Mouse (Mus musculus): ENCODE data around the gene Fhit.

Gene Fhit

GRCm38 (mm10) chr14:9613126-9613525 is 1548.7 kb downstream of the Fhit start:
- no peak for DNase-seq (ENCODE audit: low read depth, low spot score)

DNA sequence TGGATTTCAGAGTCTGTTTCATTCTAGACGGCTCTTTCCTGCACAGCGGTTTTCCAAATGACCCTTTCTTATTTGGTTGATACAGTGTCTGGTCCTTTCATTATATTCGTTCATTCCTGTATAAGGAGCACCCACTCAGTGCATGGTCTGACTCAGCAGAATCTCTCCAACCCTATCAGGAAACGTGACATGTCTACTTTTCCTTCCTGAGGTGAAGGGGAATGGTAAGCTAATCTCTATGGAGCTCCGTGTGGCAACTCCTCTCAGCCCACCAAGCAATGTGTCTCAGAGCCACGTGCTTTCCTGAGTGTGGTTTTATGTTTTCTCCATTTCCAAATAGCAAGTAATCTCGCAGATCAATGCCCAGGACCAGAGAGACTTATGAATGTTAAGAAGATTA is 1552.7 kb downstream of the Fhit start:
- no peak for DNase-seq (ENCODE audit: low read depth, low spot score)

- DNase-seq (ENCODE audit: low read depth, low spot score), result no peak
Observed at GRCm38 (mm10) chr14:9606584-9607377, 1555.1 kb downstream of the Fhit start.

DNA sequence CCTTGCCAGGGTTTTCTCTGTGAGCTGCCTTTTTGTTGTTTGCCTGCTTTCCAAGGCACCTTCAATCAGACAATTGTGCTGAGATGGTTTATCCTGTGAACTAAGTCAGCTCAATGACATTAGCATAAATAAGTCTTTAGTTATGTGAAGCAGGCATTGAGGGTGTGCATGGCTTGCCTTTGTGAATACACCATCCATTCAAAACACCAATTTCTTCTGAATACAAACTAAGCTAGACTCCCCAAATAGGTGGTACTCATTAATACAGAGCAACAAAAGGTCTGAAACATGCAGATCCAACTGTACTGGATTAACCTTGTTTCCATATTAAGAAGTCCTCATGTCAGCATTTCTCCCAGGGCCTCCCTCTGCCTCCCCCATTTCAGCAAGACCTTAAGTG is 1561.6 kb downstream of the Fhit start:
- no peak for DNase-seq (ENCODE audit: low read depth, low spot score)

DNA sequence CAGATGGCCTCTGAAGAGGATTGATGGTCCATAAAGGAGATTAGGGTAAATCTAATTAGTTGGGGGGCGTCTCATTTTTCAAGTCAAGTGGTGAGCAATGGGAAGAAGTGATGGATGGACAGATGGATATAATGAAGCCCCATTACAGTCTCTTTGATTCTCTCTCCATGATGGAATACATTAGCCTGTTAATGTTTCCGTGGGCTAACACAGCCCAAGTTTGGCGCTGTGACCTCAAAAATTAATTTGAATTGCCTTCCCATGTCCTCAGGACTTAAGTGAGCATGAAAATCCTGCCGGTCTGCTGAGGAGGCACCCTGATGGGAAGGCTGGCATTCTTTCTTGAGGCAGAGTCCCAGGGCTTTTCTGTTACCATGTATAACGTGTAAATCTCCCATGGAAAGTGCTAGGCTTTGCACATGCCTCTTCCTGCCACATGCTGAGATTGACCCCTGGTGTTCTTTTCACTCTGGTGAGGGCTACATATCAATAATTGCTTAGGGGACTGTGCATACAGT is 1564.3 kb downstream of the Fhit start:
- no peak for DNase-seq (ENCODE audit: low read depth, low spot score)

GRCm38 (mm10) chr14:9589121-9589520 is 1572.7 kb downstream of the Fhit start:
- DNase-seq (ENCODE audit: low read depth, low spot score), result no peak

- no peak for DNase-seq (ENCODE audit: low read depth, low spot score)
Observed at GRCm38 (mm10) chr14:9587900-9588299, 1573.9 kb downstream of the Fhit start.

- DNase-seq (ENCODE audit: low read depth, low spot score), result no peak
Observed at GRCm38 (mm10) chr14:9583227-9584155, 1578.3 kb downstream of the Fhit start.

- DNase-seq (ENCODE audit: low read depth, low spot score), result no peak
Observed at GRCm38 (mm10) chr14:9556333-9556732, 1605.5 kb downstream of the Fhit start.

DNA sequence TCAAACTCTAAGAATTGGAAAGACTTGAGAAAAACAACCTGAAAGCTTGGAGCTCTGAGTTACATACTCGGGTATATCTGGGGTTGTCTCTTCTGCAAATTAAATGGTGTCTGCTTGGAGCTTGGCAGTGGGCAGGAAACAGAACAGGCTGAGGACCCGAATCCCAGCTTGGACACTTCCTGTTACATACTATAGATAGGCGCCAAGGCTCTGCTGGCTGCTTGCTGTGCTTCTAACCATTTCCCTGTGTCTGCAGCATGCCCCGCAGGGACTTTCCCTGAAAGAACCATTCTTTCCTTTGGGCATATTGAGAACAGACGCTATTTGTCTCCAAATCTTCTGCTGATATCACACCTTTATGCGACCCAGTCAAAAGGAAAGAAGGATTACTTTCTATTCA is 1606.0 kb downstream of the Fhit start:
- DNase-seq (ENCODE audit: low read depth, low spot score), result no peak

DNA sequence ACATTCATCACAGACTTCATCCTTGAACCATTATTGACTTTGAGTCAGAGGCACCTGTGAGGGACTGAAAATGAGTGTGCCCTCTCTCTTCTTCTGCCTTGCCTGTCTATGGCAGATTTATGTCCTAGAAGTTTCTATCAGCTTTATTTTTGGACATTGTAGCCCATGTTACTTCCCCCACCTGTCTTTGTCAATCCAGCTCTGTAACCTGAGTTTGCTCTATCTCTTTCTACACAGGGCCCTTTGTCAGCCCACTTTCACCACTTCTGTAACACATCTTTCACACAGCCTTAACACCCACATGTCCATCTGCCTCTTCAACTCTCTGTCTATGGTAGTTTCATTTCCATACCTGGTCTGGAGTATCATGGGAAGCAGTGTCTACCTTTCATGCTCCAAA is 1609.7 kb downstream of the Fhit start:
- no peak for DNase-seq (ENCODE audit: low read depth, low spot score)

- DNase-seq (ENCODE audit: low read depth, low spot score), result no peak
Observed at GRCm38 (mm10) chr14:9547952-9548351, 1613.9 kb downstream of the Fhit start.

- no peak for DNase-seq (ENCODE audit: low read depth, low spot score)
Observed at GRCm38 (mm10) chr14:9544364-9544763, 1617.5 kb downstream of the Fhit start.

- no peak for DNase-seq (ENCODE audit: low read depth, low spot score)
Observed at GRCm38 (mm10) chr14:9535491-9535890, 1626.3 kb downstream of the Fhit start.

DNA sequence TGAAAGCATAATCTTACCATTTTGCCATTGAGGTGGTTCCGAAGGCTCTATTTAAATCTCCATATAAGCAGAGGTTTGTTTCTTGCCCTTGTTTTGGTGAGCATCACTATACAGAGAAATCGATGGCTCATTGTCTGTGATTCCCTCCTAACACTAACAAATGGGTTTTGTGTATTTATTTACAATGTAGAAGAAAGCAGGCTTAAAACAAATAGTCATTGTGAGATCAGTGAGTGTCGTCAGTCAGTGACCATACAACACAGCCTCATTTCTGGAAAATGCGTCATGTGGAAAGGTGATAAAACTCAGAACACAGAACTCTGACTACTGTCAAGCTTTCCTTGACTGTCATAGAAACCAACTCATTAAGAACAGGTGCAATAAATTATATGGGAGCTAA is 1632.6 kb downstream of the Fhit start:
- DNase-seq (ENCODE audit: low read depth, low spot score), result no peak

DNA sequence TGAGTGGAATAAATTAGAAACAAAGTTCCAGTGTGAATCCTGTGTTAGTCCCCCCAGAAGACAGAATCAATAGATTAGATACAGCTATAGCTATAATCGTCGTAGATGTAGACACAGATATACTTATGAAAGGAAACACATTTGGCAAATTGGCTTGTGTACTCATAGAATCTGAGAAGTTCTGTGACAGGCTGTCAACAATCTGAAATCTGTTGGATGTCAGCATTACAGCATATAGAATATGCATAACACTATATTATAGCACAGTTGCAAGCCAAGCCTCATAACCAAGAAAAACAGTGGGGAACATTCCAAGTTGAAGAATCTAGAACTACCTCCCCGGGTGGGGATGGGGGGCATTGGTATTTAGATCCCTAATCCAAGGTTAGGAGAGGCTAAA is 1635.7 kb downstream of the Fhit start:
- DNase-seq (ENCODE audit: low read depth, low spot score), result no peak

- DNase-seq (ENCODE audit: low read depth, low spot score), result no peak
Observed at GRCm38 (mm10) chr14:9517651-9518050, 1644.2 kb downstream of the Fhit start.

DNA sequence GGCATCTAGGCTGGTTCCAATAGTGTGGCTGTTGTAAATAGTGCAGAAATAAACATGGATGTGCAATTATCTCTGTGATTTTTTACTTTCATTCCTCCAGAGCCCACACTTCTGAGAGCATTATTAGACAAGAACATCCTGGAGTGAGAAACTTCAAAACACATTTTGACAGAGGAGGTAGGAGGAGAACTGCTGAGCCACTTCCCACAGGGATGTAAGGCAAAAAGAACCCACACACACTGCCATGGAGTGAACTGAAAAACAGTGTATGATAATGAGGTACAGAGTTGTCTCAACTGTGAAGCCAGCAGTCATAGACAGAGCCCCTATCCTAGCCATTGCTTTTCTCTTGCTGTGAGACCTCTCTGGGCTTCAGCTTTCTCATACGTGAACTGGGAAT is 1652.2 kb downstream of the Fhit start:
- DNase-seq (ENCODE audit: low read depth, low spot score), result no peak

Data from retina, adult 2 months (tissue).